Mouse (Mus musculus) erythroblast, embryonic 14.5 days (primary cell): Measurements from ENCODE around the gene Kat7. TPM values are rescaled to one million over a fixed set of nuclear protein-coding genes. Genes with fewer than 3 reads are reported as not detected.
A peak's percentile ranks its signal among the peaks of the same experiment; 100 is the strongest.

Source experiments
- H3K27me3 ChIP-seq: 2 replicates; pipeline ENCODE4 v1.6.1; 2012; ENCODE audit warnings: inconsistent platforms; ENCODE audit not compliant: control insufficient read depth
- H3K36me3 ChIP-seq: 2 replicates; pipeline ENCODE4 v1.6.1; 2012; ENCODE audit warnings: mild to moderate bottlenecking, inconsistent platforms; ENCODE audit not compliant: control insufficient read depth
- H3K4me1 ChIP-seq: 2 replicates; pipeline ENCODE4 v1.6.1; 2012; ENCODE audit warnings: inconsistent platforms; ENCODE audit not compliant: control insufficient read depth
- H3K4me3 ChIP-seq: replicated peaks from 2 replicates; pipeline ENCODE3; 2012; ENCODE audit warnings: moderate library complexity, mild to moderate bottlenecking, inconsistent platforms
- H3K9me3 ChIP-seq: 2 replicates; pipeline ENCODE4 v1.6.1; 2012; ENCODE audit warnings: low read length, inconsistent platforms, mixed read lengths; ENCODE audit not compliant: control insufficient read depth
- GATA1 ChIP-seq: IDR thresholded peaks from 2 replicates; pipeline ENCODE4 v1.6.1; 2012; ENCODE audit warnings: low read length, inconsistent platforms, mixed read lengths
- TAL1 ChIP-seq: IDR thresholded peaks from 3 replicates; pipeline ENCODE4 v1.6.1; 2012; ENCODE audit warnings: low read length, inconsistent platforms, mixed read lengths
- polyA plus RNA-seq: library from polyadenylated mRNA; stranded (reverse); fragments of >175 nt; gene quantifications from 2 replicates; pipeline ENCODE4 v1.2.3, GENCODE M21; 2012

Kat7 gene
- polyA plus RNA-seq, 1 experiment, result 1.4 TPM

DNA sequence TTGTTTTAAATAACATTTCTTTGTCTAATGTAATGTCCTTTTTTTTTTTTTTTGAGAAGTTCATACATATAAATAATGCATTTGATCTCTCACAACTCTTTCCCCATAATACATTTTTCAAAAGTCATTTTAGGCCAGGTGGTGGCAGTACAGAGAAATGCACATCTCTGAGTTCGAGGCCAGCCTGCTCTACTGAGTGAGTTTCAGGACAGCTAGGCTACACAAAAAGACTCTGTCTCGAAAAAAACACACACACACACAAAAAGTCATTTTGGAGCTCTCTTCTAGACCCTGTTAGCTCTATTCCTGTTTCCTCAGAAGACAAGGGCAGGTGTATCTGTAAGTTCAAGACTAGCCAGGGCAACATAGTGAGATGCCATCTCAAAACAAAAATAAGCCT is 42.6 kb upstream of the Kat7 start:
- Histone ChIP-seq H3K36me3 (peaks cover 100% of the 10 kb centered on the region), H3K4me1 (peaks cover 95% of the 10 kb centered on the region), H3K9me3 (no peaks in the 10 kb centered on the region), H3K27me3 (no peaks in the 10 kb centered on the region), H3K4me3 (peak overlapping the region; percentile 10)
- TF ChIP-seq GATA1, result no peak
- no peak for TF ChIP-seq TAL1

GRCm38 (mm10) chr11:95350960-95351359 is 40.9 kb upstream of the Kat7 start:
- Histone ChIP-seq H3K4me1 (peaks cover 91% of the 10 kb centered on the region), H3K36me3 (peaks cover 100% of the 10 kb centered on the region), H3K9me3 (no peaks in the 10 kb centered on the region), H3K27me3 (no peaks in the 10 kb centered on the region), H3K4me3 (no peak overlapping the region)
- TF ChIP-seq TAL1, result no peak
- TF ChIP-seq GATA1, result no peak

GRCm38 (mm10) chr11:95350289-95350688 is 40.2 kb upstream of the Kat7 start:
- Histone ChIP-seq H3K27me3 (no peaks in the 10 kb centered on the region), H3K36me3 (peaks cover 100% of the 10 kb centered on the region), H3K4me1 (peaks cover 91% of the 10 kb centered on the region), H3K4me3 (no peak overlapping the region), H3K9me3 (no peaks in the 10 kb centered on the region)
- no peak for TF ChIP-seq GATA1
- no peak for TF ChIP-seq TAL1

- TF ChIP-seq TAL1 (no peak), GATA1 (no peak)
- H3K4me3 ChIP-seq, result peak overlapping the region; percentile 85
- H3K27me3 ChIP-seq, result no peaks in the 10 kb centered on the region
- peaks cover 86% of the 10 kb centered on the region for H3K4me1 ChIP-seq
- no peaks in the 10 kb centered on the region for H3K9me3 ChIP-seq
- H3K36me3 ChIP-seq, result peaks cover 99% of the 10 kb centered on the region
These were observed 34.1 kb upstream of the Kat7 start for GRCm38 (mm10) chr11:95344181-95344580.

DNA sequence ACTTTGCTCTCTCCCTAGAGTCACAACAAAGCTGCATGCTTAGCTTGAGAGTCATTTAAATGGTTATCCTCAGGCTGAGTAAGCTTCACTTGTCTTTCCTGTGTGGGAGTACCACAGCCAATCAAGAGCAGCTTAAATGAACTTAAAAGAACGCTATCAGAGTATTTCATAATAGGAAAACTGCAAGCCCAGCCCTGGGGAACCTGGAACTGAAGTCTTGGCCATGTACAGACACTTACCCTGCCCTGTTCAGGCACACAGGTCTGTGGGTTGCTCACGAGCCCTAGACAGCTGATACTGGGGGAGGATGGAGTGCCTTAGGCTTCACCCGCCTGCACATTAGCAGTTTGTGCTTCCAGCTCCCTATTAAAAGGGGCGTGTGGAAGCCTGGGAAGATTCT is 33.1 kb upstream of the Kat7 start:
- no peaks in the 10 kb centered on the region for H3K9me3 ChIP-seq
- TF ChIP-seq GATA1, result no peak
- TF ChIP-seq TAL1, result no peak
- H3K4me3 ChIP-seq, result peak overlapping the region; percentile 85
- no peaks in the 10 kb centered on the region for H3K27me3 ChIP-seq
- peaks cover 99% of the 10 kb centered on the region for H3K36me3 ChIP-seq
- peaks cover 87% of the 10 kb centered on the region for H3K4me1 ChIP-seq

- Histone ChIP-seq H3K4me3 (peak overlapping the region; percentile 85), H3K36me3 (peaks cover 82% of the 10 kb centered on the region), H3K27me3 (no peaks in the 10 kb centered on the region), H3K9me3 (no peaks in the 10 kb centered on the region), H3K4me1 (peaks cover 82% of the 10 kb centered on the region)
- no peak for TF ChIP-seq TAL1
- no peak for TF ChIP-seq GATA1
These were observed 30.6 kb upstream of the Kat7 start for GRCm38 (mm10) chr11:95340664-95341063.

DNA sequence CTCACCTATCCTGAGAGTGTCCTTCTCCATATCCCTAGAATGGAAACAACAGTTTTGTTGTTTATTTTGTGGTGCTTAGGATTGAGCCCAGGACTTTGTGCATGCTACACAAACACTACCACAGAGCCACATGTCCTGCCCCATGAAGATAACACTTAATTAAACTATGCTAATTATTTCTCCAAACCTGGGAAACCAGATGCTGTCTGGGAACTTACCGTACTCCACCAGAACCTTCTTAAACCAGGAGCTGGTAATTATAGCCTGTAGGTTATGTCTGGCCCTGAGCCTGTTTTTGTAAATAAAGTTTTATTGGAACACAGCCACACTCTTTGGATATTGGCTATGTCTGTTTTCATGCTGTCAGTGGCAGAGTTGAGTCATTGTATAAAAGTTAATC is 30.2 kb upstream of the Kat7 start:
- H3K4me3 ChIP-seq, result peak overlapping the region; percentile 85
- H3K4me1 ChIP-seq, result peaks cover 82% of the 10 kb centered on the region
- TF ChIP-seq GATA1, result no peak
- TF ChIP-seq TAL1, result no peak
- H3K27me3 ChIP-seq, result no peaks in the 10 kb centered on the region
- H3K9me3 ChIP-seq, result no peaks in the 10 kb centered on the region
- H3K36me3 ChIP-seq, result peaks cover 78% of the 10 kb centered on the region

- peaks cover 71% of the 10 kb centered on the region for H3K36me3 ChIP-seq
- peaks cover 82% of the 10 kb centered on the region for H3K4me1 ChIP-seq
- no peaks in the 10 kb centered on the region for H3K9me3 ChIP-seq
- TF ChIP-seq TAL1, result peak; percentile 96
- peak; percentile 98 for TF ChIP-seq GATA1
- no peaks in the 10 kb centered on the region for H3K27me3 ChIP-seq
- H3K4me3 ChIP-seq, result peak overlapping the region; percentile 85
These were observed 29.5 kb upstream of the Kat7 start for GRCm38 (mm10) chr11:95339471-95340021.

- Histone ChIP-seq H3K4me3 (peak overlapping the region; percentile 85), H3K4me1 (peaks cover 81% of the 10 kb centered on the region), H3K36me3 (peaks cover 54% of the 10 kb centered on the region), H3K27me3 (no peaks in the 10 kb centered on the region), H3K9me3 (no peaks in the 10 kb centered on the region)
- no peak for TF ChIP-seq TAL1
- TF ChIP-seq GATA1, result no peak
These were observed 27.8 kb upstream of the Kat7 start for GRCm38 (mm10) chr11:95337846-95338342.

- H3K36me3 ChIP-seq, result peaks cover 48% of the 10 kb centered on the region
- no peaks in the 10 kb centered on the region for H3K9me3 ChIP-seq
- no peak for TF ChIP-seq TAL1
- no peak for TF ChIP-seq GATA1
- peak overlapping the region; percentile 85 for H3K4me3 ChIP-seq
- no peaks in the 10 kb centered on the region for H3K27me3 ChIP-seq
- peaks cover 79% of the 10 kb centered on the region for H3K4me1 ChIP-seq
These were observed 27.2 kb upstream of the Kat7 start for GRCm38 (mm10) chr11:95337129-95337813.
